Mouse (Mus musculus) kidney, postnatal 14 days (tissue): ENCODE measurements at regions not wholly inside any gene's neighbourhood (a gene's known extent, or its start where the extent isn't known, plus 50 kb on each side); places are given as distances from the start of the nearest gene placed in this dataset.
A peak's percentile ranks its signal among the peaks of the same experiment; 100 is the strongest.

ENCODE experiments used
- DNase-seq: peaks from one replicate; pipeline ENCODE4 v3.0.0; 2022; ENCODE audit warnings: mixed read lengths

DNA sequence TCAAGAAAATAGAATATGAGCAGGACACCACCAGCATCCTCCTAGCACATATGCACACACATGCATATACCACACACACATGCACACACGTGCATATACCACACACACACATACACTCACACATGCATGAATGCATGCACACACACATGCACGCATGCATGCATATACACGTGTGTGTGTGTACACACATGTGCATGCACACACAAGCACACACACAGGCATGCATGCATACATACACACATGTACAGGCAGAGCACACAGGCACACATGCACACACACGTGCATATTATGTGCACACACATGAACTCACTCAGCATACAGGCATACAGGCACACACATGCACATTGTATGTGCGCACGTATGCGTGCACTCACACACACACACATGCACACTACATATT lies 275.7 kb upstream of the Sash1 start:
- no peak for DNase-seq

- DNase-seq: no peak
These were observed 271.7 kb upstream of the Sash1 start for GRCm38 (mm10) chr10:9157299-9158215.

GRCm38 (mm10) chr10:9136099-9136498 lies 250.2 kb upstream of the Sash1 start:
- DNase-seq: no peak

- no peak for DNase-seq
These were observed 248.6 kb upstream of the Sash1 start for GRCm38 (mm10) chr10:9134293-9135021.

GRCm38 (mm10) chr10:9130061-9130460 lies 244.2 kb upstream of the Sash1 start:
- DNase-seq: no peak

DNA sequence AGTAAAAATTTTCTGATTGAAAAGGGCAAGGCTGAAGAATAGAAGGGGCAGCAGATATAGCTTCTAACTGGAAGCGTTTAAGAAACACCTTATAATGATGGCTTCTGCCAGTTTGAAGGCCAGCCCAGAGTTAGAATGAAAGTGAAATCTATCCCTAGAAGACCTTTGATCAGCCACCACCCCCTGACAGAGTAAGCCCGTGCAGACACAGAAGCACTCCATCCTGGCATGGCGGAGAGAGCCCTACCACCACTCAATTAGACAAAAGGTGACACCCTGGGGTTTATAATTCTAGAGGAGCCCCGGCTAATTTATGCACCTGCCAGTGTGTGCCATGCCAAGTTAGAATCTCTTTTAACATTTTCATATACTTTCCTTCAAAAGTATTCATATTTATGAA lies 233.4 kb upstream of the Sash1 start:
- no peak for DNase-seq

DNA sequence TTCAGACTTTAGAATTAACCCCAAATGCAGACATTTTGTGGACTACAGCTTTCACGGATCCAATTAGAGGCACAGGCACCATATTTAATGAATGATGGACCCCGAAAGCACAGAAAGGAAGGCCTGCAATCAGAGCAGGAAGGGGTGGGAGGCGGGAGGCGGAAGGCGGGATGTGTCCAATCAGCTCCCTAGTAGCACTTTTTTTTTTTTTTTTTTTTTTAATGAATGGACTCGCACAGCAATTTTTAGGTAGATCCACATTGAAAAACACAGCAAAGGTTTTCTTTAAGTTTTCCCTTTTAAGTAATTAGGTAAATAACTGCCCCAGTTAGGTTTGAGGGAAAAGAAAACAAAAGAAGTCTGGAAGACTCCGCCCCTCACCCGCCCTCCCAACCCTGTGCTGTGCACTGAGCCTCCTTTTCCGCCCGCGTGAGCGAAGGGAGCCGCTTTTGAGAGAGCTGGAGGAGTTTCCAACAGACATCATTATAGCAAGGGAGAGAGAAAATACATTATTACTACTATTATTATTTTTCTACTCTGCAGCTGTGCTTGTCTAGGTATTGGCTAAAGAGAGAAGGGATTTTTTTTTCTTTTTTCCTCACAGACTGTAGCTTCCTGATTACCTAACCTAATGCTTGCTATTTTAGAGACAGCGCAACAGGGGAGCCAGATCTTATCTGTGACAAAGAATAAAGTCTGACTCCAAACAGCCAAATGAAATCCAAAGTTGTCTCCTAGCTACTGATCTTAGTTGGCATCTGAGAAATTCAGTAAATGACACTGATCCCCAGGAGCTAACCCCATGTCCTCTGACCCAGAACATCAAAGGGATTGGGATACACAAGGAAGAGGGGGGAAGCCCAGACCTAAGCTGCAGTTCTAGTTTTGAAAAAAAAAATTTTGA lies 232.0 kb upstream of the Sash1 start:
- DNase-seq: no peak

DNA sequence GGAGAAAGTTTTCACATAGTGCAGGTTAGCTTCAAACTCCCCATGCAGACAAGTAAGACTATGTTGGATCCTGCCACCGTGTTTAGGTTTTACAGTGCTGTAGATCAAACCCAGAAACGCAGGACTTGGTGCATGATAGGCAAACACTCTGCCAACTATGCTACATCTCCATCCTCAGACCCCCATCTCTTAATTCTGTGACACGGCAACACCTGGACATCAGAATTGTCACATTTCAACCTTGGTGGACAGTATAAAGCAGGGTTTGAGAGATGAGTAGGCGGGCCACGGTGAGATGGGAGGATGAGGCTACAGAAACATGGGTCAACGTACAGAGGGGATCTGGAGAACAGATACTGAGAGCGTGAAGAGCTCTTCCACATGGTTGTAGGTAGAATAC lies 231.3 kb upstream of the Sash1 start:
- no peak for DNase-seq

GRCm38 (mm10) chr10:9113706-9114105 lies 227.8 kb upstream of the Sash1 start:
- DNase-seq: no peak

GRCm38 (mm10) chr10:9111051-9111450 lies 225.2 kb upstream of the Sash1 start:
- no peak for DNase-seq

DNA sequence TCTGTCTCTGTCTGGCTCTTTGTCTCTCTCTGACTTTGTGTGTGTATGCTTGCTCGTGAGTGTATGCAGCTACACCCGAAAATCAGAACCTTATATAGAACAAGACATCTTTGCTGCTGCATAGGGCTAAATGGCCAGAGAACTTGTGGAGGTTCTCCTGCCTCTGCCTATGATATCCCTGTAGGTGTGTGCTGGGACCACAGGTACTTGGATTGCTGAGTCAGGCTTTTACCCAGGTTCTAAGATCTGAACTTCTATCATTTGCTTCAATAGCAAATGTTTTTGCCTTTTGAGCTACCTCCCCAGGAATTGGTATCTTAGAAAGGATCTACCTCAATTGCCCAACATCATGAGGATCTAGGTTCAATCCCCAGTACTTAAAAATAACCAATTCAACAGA lies 210.3 kb upstream of the Sash1 start:
- DNase-seq: no peak

GRCm38 (mm10) chr10:9095163-9095562 lies 209.3 kb upstream of the Sash1 start:
- DNase-seq: no peak

DNA sequence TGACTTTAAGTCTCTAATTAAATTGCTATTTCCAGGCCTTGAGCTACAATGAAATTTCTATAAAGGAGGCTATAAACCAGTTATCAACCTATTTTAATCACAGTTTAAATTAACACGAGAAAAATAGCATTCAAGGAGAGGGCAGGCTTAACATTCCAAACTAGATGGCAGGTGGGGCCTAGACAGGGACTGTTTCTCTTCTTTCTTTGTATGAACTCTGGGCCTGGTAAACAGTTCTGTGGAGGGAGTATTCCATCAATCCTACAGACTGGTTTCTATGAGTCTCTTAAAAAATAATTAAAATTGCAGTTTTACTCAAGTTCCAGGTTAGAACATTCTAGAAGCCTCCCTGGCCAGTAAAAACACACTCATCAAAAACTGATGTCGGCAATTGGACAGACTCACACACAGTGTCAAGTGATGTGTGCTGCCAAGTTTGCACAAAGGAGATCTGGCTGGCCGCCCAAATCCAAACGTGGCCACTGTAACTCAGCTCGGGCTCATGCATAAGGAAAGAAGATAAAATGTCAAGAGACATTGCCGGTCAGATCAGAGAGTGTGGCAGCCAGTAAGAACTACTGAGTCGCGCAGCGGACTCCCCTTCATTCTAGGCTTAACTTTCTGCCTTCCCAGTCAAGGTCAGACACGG lies 206.5 kb upstream of the Sash1 start:
- DNase-seq: peak; percentile 41

DNA sequence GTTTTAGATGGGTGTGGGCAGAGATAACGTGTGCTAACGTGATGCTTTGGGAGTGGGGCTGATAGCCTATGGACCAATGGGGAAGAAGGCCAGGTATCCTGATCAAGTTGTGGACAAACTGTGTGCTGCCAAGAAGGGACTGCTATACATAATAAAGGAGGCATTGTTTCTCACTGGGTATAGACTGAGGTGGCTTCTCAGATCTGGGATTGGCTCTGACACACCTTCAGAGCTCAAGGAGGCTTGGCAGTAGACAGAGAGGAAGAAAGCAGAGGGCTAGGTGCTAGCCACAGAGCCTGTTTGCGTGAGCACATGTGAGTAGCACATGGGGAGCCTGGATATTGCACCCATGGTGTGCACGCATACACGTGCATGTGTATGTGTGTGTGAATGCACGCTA lies 205.1 kb upstream of the Sash1 start:
- no peak for DNase-seq

DNA sequence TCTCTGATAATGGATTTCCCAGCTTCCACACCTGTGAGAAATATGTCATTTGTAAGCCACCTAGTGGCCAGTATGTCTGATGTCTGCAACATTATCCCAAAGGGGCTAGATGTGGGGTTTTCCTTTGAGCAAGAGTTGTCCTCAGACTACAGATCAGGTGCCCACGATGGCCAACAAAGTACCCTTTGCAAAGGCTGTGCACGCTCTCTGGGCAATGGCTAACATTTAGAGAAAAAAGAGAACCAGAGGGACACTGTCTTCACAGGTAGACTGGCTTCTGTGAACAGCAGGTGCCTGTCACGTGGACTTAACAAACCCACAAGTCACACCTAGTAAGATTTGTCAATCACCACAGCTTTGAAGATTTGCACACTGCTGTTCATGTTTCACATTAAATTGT lies 202.0 kb upstream of the Sash1 start:
- no peak for DNase-seq

- no peak for DNase-seq
These were observed 201.3 kb upstream of the Sash1 start for GRCm38 (mm10) chr10:9087171-9087570.

- no peak for DNase-seq
These were observed 200.8 kb upstream of the Sash1 start for GRCm38 (mm10) chr10:9086666-9087065.

GRCm38 (mm10) chr10:9085441-9085840 lies 199.6 kb upstream of the Sash1 start:
- no peak for DNase-seq

GRCm38 (mm10) chr10:9074916-9075315 lies 189.0 kb upstream of the Sash1 start:
- DNase-seq: no peak

DNA sequence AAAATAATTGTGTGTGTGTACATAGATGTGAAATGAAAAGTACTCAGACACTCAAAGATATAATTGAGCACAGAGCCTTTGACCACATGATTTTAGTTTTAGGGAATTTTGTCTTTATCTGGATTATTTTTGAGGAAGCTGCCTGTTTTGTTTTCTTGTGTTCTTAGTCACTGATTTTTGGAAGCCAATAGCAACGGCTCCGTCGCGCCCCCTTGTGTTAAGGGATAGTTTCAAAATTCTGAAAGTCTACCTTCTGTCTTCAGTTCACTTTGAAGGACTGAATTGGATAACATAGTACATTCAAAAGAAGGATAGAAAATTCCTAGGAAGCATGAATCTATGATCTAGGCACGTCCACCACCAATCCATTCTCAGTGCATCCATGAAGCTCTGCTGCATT lies 185.8 kb upstream of the Sash1 start:
- DNase-seq: peak; percentile 41

- DNase-seq: no peak
These were observed 183.8 kb upstream of the Sash1 start for GRCm38 (mm10) chr10:9069608-9070190.

- DNase-seq: no peak
These were observed 180.7 kb upstream of the Sash1 start for GRCm38 (mm10) chr10:9066566-9066965.
